Mouse (Mus musculus): ENCODE results near the gene Acacb.

The Acacb gene

GRCm38 (mm10) chr5:114146028-114146888 is at the start of gene Acacb:
Gene Acacb (plus strand): TSS chr5:114146535.
- DNase-seq (ENCODE audit: extremely low spot score, low spot score): no peak

GRCm38 (mm10) chr5:114099709-114100389 is 46.5 kb upstream of the Acacb start:
- peak; percentile 96 for DNase-seq (ENCODE audit: extremely low spot score, low spot score)

- no peak for DNase-seq (ENCODE audit: extremely low spot score, low spot score)
Measured at GRCm38 (mm10) chr5:114100390-114101099, 45.8 kb upstream of the Acacb start.

GRCm38 (mm10) chr5:114101873-114102272 is 44.5 kb upstream of the Acacb start:
- no peak for DNase-seq (ENCODE audit: extremely low spot score, low spot score)

- no peak for DNase-seq (ENCODE audit: extremely low spot score, low spot score)
Measured at GRCm38 (mm10) chr5:114102807-114103206, 43.5 kb upstream of the Acacb start.

GRCm38 (mm10) chr5:114106391-114106935 is 39.9 kb upstream of the Acacb start:
- no peak for DNase-seq (ENCODE audit: extremely low spot score, low spot score)

- no peak for DNase-seq (ENCODE audit: extremely low spot score, low spot score)
Measured at GRCm38 (mm10) chr5:114113334-114113733, 33.0 kb upstream of the Acacb start.

GRCm38 (mm10) chr5:114115030-114115429 is 31.3 kb upstream of the Acacb start:
- DNase-seq (ENCODE audit: extremely low spot score, low spot score): no peak

- no peak for DNase-seq (ENCODE audit: extremely low spot score, low spot score)
Measured at GRCm38 (mm10) chr5:114116586-114116985, 29.7 kb upstream of the Acacb start.

- DNase-seq (ENCODE audit: extremely low spot score, low spot score): no peak
Measured at GRCm38 (mm10) chr5:114119806-114120205, 26.5 kb upstream of the Acacb start.

GRCm38 (mm10) chr5:114126008-114126407 is 20.3 kb upstream of the Acacb start:
- DNase-seq (ENCODE audit: extremely low spot score, low spot score): no peak

GRCm38 (mm10) chr5:114126499-114127244 is 19.7 kb upstream of the Acacb start:
- no peak for DNase-seq (ENCODE audit: extremely low spot score, low spot score)

GRCm38 (mm10) chr5:114127374-114128349 is 18.7 kb upstream of the Acacb start, which contains the start of gene Alkbh2:
Gene Alkbh2 (minus strand): TSS chr5:114128218.
- DNase-seq (ENCODE audit: extremely low spot score, low spot score): peak; percentile 98

GRCm38 (mm10) chr5:114129550-114130210 is 16.7 kb upstream of the Acacb start:
- no peak for DNase-seq (ENCODE audit: extremely low spot score, low spot score)

- no peak for DNase-seq (ENCODE audit: extremely low spot score, low spot score)
Measured at GRCm38 (mm10) chr5:114130211-114130605, 16.1 kb upstream of the Acacb start, which contains the start of gene Ung. Gene Ung (plus strand): TSS chr5:114130386.

- peak; percentile 96 for DNase-seq (ENCODE audit: extremely low spot score, low spot score)
Measured at GRCm38 (mm10) chr5:114130698-114131520, 15.4 kb upstream of the Acacb start.

GRCm38 (mm10) chr5:114131521-114131840 is 14.9 kb upstream of the Acacb start:
- DNase-seq (ENCODE audit: extremely low spot score, low spot score): no peak

GRCm38 (mm10) chr5:114132841-114133240 is 13.5 kb upstream of the Acacb start:
- DNase-seq (ENCODE audit: extremely low spot score, low spot score): no peak

Measured in neural tube, embryonic 10.5 days (tissue).